Mouse (Mus musculus) forebrain, embryonic 13.5 days (tissue): ENCODE measurements around the gene Insig1. TPM values are rescaled to one million over a fixed set of nuclear protein-coding genes. Genes with fewer than 3 reads are reported as not detected.

Experiments
- ATAC-seq: fragments of 200-750 bp; cut with Nextera tagmentation; 2 replicates; pipeline ENCODE4 v1.8.0; 2017
- H3K27ac ChIP-seq: fragments of 300-500 bp; sonication (generic); 2 replicates; pipeline ENCODE4 v1.5.1; 2015; ENCODE audit warnings: inconsistent platforms, mild to moderate bottlenecking, moderate library complexity
- H3K27me3 ChIP-seq: fragments of 300-500 bp; sonication (generic); 2 replicates; pipeline ENCODE4 v1.6.1; 2015; ENCODE audit warnings: mild to moderate bottlenecking, inconsistent platforms
- H3K36me3 ChIP-seq: fragments of 300-500 bp; sonication (generic); 2 replicates; pipeline ENCODE4 v1.6.1; 2015; ENCODE audit warnings: mild to moderate bottlenecking, inconsistent platforms; ENCODE audit not compliant: poor library complexity, severe bottlenecking
- H3K4me1 ChIP-seq: fragments of 300-500 bp; sonication (generic); 2 replicates; pipeline ENCODE4 v1.6.1; 2015; ENCODE audit warnings: inconsistent platforms
- H3K4me2 ChIP-seq: fragments of 300-500 bp; sonication (generic); 2 replicates; pipeline ENCODE4 v1.6.1; 2015; ENCODE audit warnings: inconsistent platforms, mild to moderate bottlenecking, moderate library complexity
- H3K4me3 ChIP-seq: fragments of 300-500 bp; sonication (generic); 2 replicates; pipeline ENCODE4 v1.5.1; 2015; ENCODE audit warnings: mild to moderate bottlenecking, inconsistent platforms
- H3K9ac ChIP-seq: fragments of 300-500 bp; sonication (generic); 2 replicates; pipeline ENCODE4 v1.6.1; 2015; ENCODE audit warnings: mild to moderate bottlenecking, inconsistent platforms
- H3K9me3 ChIP-seq: fragments of 300-500 bp; sonication (generic); replicated peaks from 2 replicates; pipeline ENCODE4 v1.6.1; 2016; ENCODE audit warnings: inconsistent platforms
- WGBS: fragments of 180-500 bp; shearing (Covaris S2); methylation state at CpG from one replicate; pipeline ENCODE4 v1.1.7; 2015; 5-methylcytosine and 5-hydroxymethylcytosine counted together
- polyA plus RNA-seq: library from polyadenylated mRNA; unstranded; fragments of >200 nt; fragmentation: Nextera tagmentation; extraction: Ambion mirVana; gene quantifications from 2 replicates; pipeline ENCODE4 v1.2.1, GENCODE M21; 2015

Gene Insig1
- polyA plus RNA-seq = 83.6 and 84.4 TPM in 2 replicates

GRCm38 (mm10) chr5:28070828-28071455 lies at the start of gene Insig1:
TSS of gene Insig1 (plus strand) at chr5:28071363.
- Histone ChIP-seq H3K4me2 (peak within 1 kb of the TSS; percentile 80), H3K36me3 (peaks cover 27% of the 10 kb centered on the region), H3K27ac (peak within 1 kb of the TSS; percentile 98), H3K4me1 (peaks cover 38% of the 10 kb centered on the region), H3K9ac (peak within 1 kb of the TSS; percentile 88), H3K4me3 (peak within 1 kb of the TSS; percentile 87), H3K9me3 (no peaks in the 10 kb centered on the region), H3K27me3 (no peaks in the 10 kb centered on the region)
- ATAC-seq = peak; percentile 90
- 0% methylated on average over 48 of the region's 64 CpGs for WGBS

- no peaks in the 10 kb centered on the region for H3K36me3 ChIP-seq
- H3K4me1 ChIP-seq = no peaks in the 10 kb centered on the region
- H3K9me3 ChIP-seq = no peaks in the 10 kb centered on the region; the same call in 1 of the 2 replicates
- H3K27me3 ChIP-seq = no peaks in the 10 kb centered on the region
- WGBS = 56% methylated on average over 2 of the region's 2 CpGs
- no peak for ATAC-seq
- no peak overlapping the region for H3K4me3 ChIP-seq
- H3K9ac ChIP-seq = no peak overlapping the region
- no peak overlapping the region for H3K4me2 ChIP-seq
- no peak overlapping the region for H3K27ac ChIP-seq
Measured at GRCm38 (mm10) chr5:28023452-28023851, 47.7 kb upstream of the Insig1 start.

DNA sequence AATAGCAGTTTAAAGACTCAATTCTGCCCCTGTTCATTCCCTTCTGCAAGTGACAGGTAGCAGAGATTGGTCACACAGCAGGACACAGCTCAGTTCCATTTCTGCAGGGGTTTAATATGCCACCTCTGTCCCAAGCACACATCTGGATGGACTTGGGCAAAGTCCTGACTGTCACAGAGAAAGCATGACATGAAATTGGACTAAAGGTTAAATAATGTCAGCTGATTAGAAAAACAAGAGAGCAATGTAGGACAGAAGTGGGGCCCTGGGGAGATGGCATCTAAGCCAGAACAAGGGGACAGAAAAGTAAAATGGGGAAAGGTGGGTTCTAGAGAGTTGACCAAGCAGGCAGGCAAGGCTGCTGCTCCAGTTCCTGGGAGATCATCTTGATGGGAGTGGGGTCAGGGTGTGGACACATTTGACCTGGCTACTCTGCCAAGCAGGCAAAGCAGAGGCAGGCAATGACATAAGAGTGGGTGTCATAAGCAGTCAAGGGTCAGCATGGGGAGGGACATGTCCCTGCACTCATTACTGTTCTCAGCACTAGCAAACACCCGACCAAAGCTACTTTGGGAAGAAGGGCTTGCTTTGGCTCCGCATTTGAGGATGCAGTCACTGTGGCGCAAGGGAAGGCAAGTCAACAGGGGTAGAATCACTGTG lies 39.5 kb upstream of the Insig1 start:
- 92% methylated on average over 3 of the region's 3 CpGs for WGBS
- no peaks in the 10 kb centered on the region for H3K27me3 ChIP-seq
- H3K27ac ChIP-seq = no peak overlapping the region

DNA sequence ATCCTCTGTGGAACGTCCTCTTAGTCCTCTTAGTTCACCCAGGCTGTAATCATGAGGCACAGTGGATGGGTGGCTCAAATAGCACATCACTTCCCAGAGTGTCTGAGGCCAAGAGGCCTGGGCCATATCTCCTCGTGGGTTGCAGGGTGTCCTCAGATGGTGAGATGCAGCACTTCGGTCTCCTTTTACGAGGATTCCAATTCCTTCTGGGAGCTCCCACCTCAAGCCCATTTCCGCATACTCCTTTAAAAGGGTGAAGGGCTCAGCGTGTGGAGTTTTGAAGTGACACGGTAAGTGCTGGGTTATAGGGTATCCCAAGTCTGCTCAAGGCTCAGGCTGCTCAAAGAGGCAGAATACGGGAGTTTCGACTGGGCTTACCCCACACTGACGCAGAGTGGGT lies 38.3 kb upstream of the Insig1 start:
- Histone ChIP-seq H3K4me1 (peaks cover 7% of the 10 kb centered on the region; the same call in 1 of the 2 replicates), H3K4me3 (no peak overlapping the region), H3K4me2 (no peak overlapping the region), H3K36me3 (no peaks in the 10 kb centered on the region), H3K9ac (no peak overlapping the region), H3K27me3 (no peaks in the 10 kb centered on the region), H3K9me3 (no peaks in the 10 kb centered on the region), H3K27ac (no peak overlapping the region)
- ATAC-seq = no peak
- WGBS = 89% methylated on average over 10 of the region's 10 CpGs

More for the DNA sequence above, 39.5 kb upstream of the Insig1 start:
- no peak for ATAC-seq
- Histone ChIP-seq H3K4me2 (no peak overlapping the region), H3K4me1 (no peaks in the 10 kb centered on the region), H3K36me3 (no peaks in the 10 kb centered on the region), H3K9ac (no peak overlapping the region), H3K9me3 (no peaks in the 10 kb centered on the region), H3K4me3 (no peak overlapping the region)

DNA sequence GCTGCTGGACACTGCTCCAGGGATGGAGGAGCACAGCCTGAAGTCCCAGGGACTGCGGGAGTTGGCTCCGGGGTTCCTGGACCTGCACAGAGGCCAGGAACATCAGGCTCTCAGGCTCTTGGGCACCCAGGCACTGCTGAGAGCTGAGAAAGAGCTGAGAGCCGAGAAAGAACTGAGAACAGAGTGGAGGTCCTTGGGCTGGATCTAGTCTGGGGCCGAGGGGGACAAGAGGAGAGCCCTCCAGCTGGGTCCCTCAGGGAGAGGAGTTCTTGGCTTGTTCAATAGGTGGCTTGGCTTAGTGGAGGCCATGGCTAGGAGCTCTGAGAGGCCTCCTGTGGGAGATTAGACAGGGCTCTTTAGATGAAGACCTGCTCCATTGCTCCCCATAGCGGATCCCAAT lies 37.9 kb upstream of the Insig1 start:
- ATAC-seq = no peak
- H3K36me3 ChIP-seq = no peaks in the 10 kb centered on the region
- no peaks in the 10 kb centered on the region for H3K9me3 ChIP-seq
- H3K4me2 ChIP-seq = no peak overlapping the region
- H3K9ac ChIP-seq = no peak overlapping the region
- H3K4me1 ChIP-seq = peaks cover 11% of the 10 kb centered on the region; the same call in 1 of the 2 replicates
- H3K27ac ChIP-seq = no peak overlapping the region
- H3K27me3 ChIP-seq = no peaks in the 10 kb centered on the region
- no peak overlapping the region for H3K4me3 ChIP-seq
- WGBS = 80% methylated on average over 5 of the region's 5 CpGs

GRCm38 (mm10) chr5:28033826-28034225 lies 37.3 kb upstream of the Insig1 start:
- Histone ChIP-seq H3K9me3 (no peaks in the 10 kb centered on the region), H3K4me2 (no peak overlapping the region), H3K27ac (no peak overlapping the region), H3K36me3 (no peaks in the 10 kb centered on the region), H3K4me1 (peaks cover 12% of the 10 kb centered on the region; the same call in 1 of the 2 replicates), H3K27me3 (no peaks in the 10 kb centered on the region), H3K4me3 (no peak overlapping the region), H3K9ac (no peak overlapping the region)
- 95% methylated on average over 5 of the region's 5 CpGs for WGBS
- ATAC-seq = no peak

- no peak overlapping the region for H3K27ac ChIP-seq
- H3K36me3 ChIP-seq = no peaks in the 10 kb centered on the region
- ATAC-seq = no peak
- no peak overlapping the region for H3K4me2 ChIP-seq
- 88% methylated on average over 1 of the region's 1 CpGs for WGBS
- no peaks in the 10 kb centered on the region for H3K9me3 ChIP-seq
- H3K4me3 ChIP-seq = no peak overlapping the region
- peaks cover 12% of the 10 kb centered on the region; the same call in 1 of the 2 replicates for H3K4me1 ChIP-seq
- H3K9ac ChIP-seq = no peak overlapping the region
- H3K27me3 ChIP-seq = no peaks in the 10 kb centered on the region
Measured at GRCm38 (mm10) chr5:28036011-28036410, 35.2 kb upstream of the Insig1 start.

DNA sequence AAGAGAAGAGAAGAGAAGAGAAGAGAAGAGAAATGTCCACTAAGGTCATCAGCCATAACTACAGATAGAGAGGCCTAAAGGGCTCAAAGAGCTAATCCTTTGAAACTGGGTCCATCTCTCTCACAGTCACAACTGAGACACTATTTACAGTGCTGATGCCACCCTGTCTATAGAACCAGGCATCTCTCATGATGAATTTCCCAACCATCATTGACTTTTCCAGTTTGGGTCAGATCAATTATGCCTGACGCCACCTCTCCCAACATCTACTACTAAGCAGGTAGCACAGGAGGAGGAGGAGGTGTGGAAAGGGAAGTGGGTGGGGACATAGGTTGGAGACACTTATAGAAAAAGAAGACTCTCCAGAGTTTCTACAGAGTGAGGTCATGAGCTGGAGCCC lies 34.6 kb upstream of the Insig1 start:
- no peak for ATAC-seq
- 76% methylated on average over 1 of the region's 1 CpGs for WGBS
- Histone ChIP-seq H3K27ac (no peak overlapping the region), H3K27me3 (no peaks in the 10 kb centered on the region), H3K9me3 (no peaks in the 10 kb centered on the region), H3K4me3 (no peak overlapping the region), H3K9ac (no peak overlapping the region), H3K4me1 (peaks cover 12% of the 10 kb centered on the region; the same call in 1 of the 2 replicates), H3K36me3 (no peaks in the 10 kb centered on the region), H3K4me2 (no peak overlapping the region)

GRCm38 (mm10) chr5:28037172-28037591 lies 34.0 kb upstream of the Insig1 start:
- Histone ChIP-seq H3K4me3 (no peak overlapping the region), H3K4me2 (no peak overlapping the region), H3K36me3 (no peaks in the 10 kb centered on the region), H3K27me3 (no peaks in the 10 kb centered on the region), H3K9ac (no peak overlapping the region), H3K4me1 (peaks cover 12% of the 10 kb centered on the region; the same call in 1 of the 2 replicates), H3K27ac (no peak overlapping the region), H3K9me3 (no peaks in the 10 kb centered on the region)
- WGBS = 43% methylated on average over 3 of the region's 3 CpGs
- ATAC-seq = no peak

DNA sequence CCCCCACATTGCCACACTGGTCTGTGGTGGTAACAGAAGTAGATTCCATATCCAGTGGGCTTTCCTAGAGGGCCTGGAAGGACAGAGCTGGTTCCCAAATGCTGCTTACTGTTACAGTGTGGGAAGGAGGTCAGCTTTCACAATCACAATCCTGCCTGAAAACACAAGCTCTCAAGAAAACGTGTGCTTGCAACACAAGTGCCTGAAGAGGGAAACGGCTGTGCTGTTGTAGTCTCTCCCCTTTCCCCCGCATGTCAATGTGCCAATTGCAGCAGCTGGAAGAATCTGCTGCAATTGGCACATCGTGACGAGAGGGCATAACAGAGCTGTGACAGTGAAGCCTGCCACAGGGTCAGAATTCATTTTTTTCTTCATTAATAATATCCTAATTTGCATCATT lies 33.5 kb upstream of the Insig1 start:
- peaks cover 12% of the 10 kb centered on the region; the same call in 1 of the 2 replicates for H3K4me1 ChIP-seq
- 43% methylated on average over 5 of the region's 5 CpGs for WGBS
- no peaks in the 10 kb centered on the region for H3K36me3 ChIP-seq
- no peak overlapping the region for H3K4me3 ChIP-seq
- H3K4me2 ChIP-seq = no peak overlapping the region
- ATAC-seq = no peak
- no peaks in the 10 kb centered on the region for H3K9me3 ChIP-seq
- H3K27me3 ChIP-seq = no peaks in the 10 kb centered on the region
- no peak overlapping the region for H3K9ac ChIP-seq
- H3K27ac ChIP-seq = no peak overlapping the region

- WGBS = 26% methylated on average over 2 of the region's 2 CpGs
- Histone ChIP-seq H3K27ac (no peak overlapping the region), H3K4me2 (no peak overlapping the region), H3K9ac (no peak overlapping the region), H3K36me3 (no peaks in the 10 kb centered on the region), H3K4me3 (no peak overlapping the region), H3K27me3 (no peaks in the 10 kb centered on the region), H3K4me1 (peaks cover 12% of the 10 kb centered on the region; the same call in 1 of the 2 replicates), H3K9me3 (no peaks in the 10 kb centered on the region)
- ATAC-seq = peak; percentile 36; the same call in 1 of the 2 replicates
Measured at GRCm38 (mm10) chr5:28038115-28038514, 33.0 kb upstream of the Insig1 start.

GRCm38 (mm10) chr5:28039746-28040655 lies 31.2 kb upstream of the Insig1 start:
- WGBS = 79% methylated on average over 7 of the region's 7 CpGs
- no peak overlapping the region for H3K4me2 ChIP-seq
- ATAC-seq = no peak
- no peak overlapping the region for H3K4me3 ChIP-seq
- peaks cover 10% of the 10 kb centered on the region for H3K9me3 ChIP-seq
- H3K27me3 ChIP-seq = no peaks in the 10 kb centered on the region
- H3K36me3 ChIP-seq = no peaks in the 10 kb centered on the region
- H3K9ac ChIP-seq = no peak overlapping the region
- no peak overlapping the region for H3K27ac ChIP-seq
- H3K4me1 ChIP-seq = peaks cover 12% of the 10 kb centered on the region; the same call in 1 of the 2 replicates
